In the genomic region with DNA sequence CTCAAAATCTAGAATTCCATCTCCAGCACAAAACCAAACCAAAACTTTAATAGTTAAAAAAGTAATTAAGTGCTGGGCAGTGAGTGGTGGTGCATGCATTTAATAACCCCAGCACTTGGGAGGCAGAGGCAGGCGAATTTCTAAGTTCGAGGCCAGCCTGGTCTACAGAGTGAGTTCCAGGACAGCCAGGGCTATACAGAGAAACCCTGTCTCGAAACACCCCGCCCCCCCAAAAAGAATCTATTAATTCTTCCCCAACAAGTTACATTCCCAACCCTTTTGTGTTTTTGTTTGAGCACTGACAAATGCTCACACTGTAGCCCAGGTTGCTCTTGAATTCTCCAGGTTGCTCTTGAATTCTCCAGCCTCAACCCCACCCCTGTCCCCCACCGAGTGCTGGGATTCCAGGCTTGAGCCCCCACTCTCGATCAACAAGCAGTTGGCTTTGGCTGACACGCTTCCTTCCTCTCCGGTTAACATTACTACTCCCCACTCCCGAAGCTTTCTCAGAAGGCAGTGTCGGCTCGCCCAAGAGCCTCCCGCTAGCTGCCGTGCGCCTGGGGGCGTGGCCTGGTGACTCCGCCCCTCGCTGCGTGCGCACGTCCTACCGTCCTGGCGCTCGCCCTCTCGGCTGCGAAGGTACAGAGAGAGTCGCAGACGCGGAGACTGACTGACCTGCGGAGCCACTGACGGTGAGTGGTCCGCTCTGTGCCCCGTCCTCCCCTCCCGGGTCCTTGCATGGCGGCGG, we compare ENCODE assay signal across 8 mouse cellular contexts. TPM values are rescaled to one million over a fixed set of nuclear protein-coding genes. Genes with fewer than 3 reads are reported as not detected.
DNase-seq lines count a peak whose midpoint lies in the region; ATAC-seq and TF ChIP-seq lines count a peak whose summit lies in the region.

A gene (plus strand): TSS at position 582 of the 748 bp plus-strand sequence.

- no peaks in the 10 kb centered on the region for H3K36me3 ChIP-seq in ES-Bruce4 (ENCODE audit: control insufficient read depth, insufficient read depth, low read length, poor library complexity, severe bottlenecking)
- H3K36me3 ChIP-seq in forebrain, embryonic 14.5 days (ENCODE audit: control insufficient read depth, insufficient read depth, low read length), result no peaks in the 10 kb centered on the region
- no peaks in the 10 kb centered on the region for H3K36me3 ChIP-seq in neural tube, embryonic 15.5 days

- no peaks in the 10 kb centered on the region for H3K27me3 ChIP-seq in ES-Bruce4 (ENCODE audit: control insufficient read depth, insufficient read depth, low read length, poor library complexity, severe bottlenecking)
- no peaks in the 10 kb centered on the region for H3K27me3 ChIP-seq in forebrain, embryonic 14.5 days (replicated peaks; ENCODE audit: control insufficient read depth, insufficient read depth, low read length)
- H3K27me3 ChIP-seq in neural tube, embryonic 15.5 days (replicated peaks), result no peaks in the 10 kb centered on the region

- no peak for TF ChIP-seq EP300 in ES-Bruce4 (IDR thresholded peaks at IDR 0.05; ENCODE audit: insufficient read depth, low read depth, low read length)

- peak within 1 kb of the TSS; percentile 63 for H3K4me3 ChIP-seq in ES-Bruce4 (ENCODE audit: low read depth, low read length)
- H3K4me3 ChIP-seq in forebrain, embryonic 14.5 days (ENCODE audit: low read depth, low read length), result peak within 1 kb of the TSS; percentile 88
- peak within 1 kb of the TSS; percentile 79 for H3K4me3 ChIP-seq in neural tube, embryonic 15.5 days (replicated peaks)

- peak within 1 kb of the TSS; percentile 58 for H3K9ac ChIP-seq in ES-Bruce4 (ENCODE audit: low read depth, poor library complexity, severe bottlenecking)
- H3K9ac ChIP-seq in forebrain, embryonic 14.5 days (ENCODE audit: low read length), result peak within 1 kb of the TSS; percentile 85
- H3K9ac ChIP-seq in neural tube, embryonic 15.5 days (replicated peaks), result peak within 1 kb of the TSS; percentile 75

- peak; percentile 96 for TF ChIP-seq POLR2A in ES-Bruce4 (IDR thresholded peaks at IDR 0.05; ENCODE audit: insufficient read depth, low read length)

- WGBS in forebrain, embryonic 14.5 days, result 6% methylated on average over 35 of the region's 35 CpGs
- WGBS in neural tube, embryonic 15.5 days, result 6% methylated on average over 35 of the region's 35 CpGs

- H3K27ac ChIP-seq in ES-Bruce4 (ENCODE audit: insufficient read depth, low read length), result no peak within 1 kb of the TSS
- peak within 1 kb of the TSS; percentile 63; the same call in 1 of the 2 replicates for H3K27ac ChIP-seq in forebrain, embryonic 14.5 days (ENCODE audit: low read depth, low read length)
- peak within 1 kb of the TSS; percentile 79 for H3K27ac ChIP-seq in neural tube, embryonic 15.5 days (replicated peaks)

- ATAC-seq in cerebellum, adult (ENCODE audit: insufficient number of reproducible peaks, low FRiP score, low TSS enrichment), result peak; percentile 94
- ATAC-seq in forebrain, embryonic 14.5 days, result peak; percentile 97
- peak; percentile 95 for ATAC-seq in neural tube, embryonic 15.5 days (ENCODE audit: low FRiP score)

- peak; percentile 94 for DNase-seq in forebrain, embryonic 14.5 days (ENCODE audit: low spot score)
- DNase-seq in heart, postnatal 14 days, result peak; percentile 97 to 98
- peak; percentile 92 for DNase-seq in layer of hippocampus, adult 11-12 months (ENCODE audit: low spot score)
- DNase-seq in lung, adult 18-20 months, result peak; percentile 95
- DNase-seq in testis, postnatal 14 days (ENCODE audit: low spot score), result peak; percentile 93

- no peak for TF ChIP-seq CTCF in ES-Bruce4 (IDR thresholded peaks at IDR 0.05; ENCODE audit: low read depth, low read length)

- H3K4me1 ChIP-seq in ES-Bruce4 (ENCODE audit: control insufficient read depth, insufficient read depth, low read length), result no peaks in the 10 kb centered on the region
- H3K4me1 ChIP-seq in forebrain, embryonic 14.5 days (ENCODE audit: control insufficient read depth, insufficient read depth, low read length), result peaks cover 4% of the 10 kb centered on the region; the same call in 1 of the 2 replicates
- H3K4me1 ChIP-seq in neural tube, embryonic 15.5 days, result peaks cover 19% of the 10 kb centered on the region

- no peaks in the 10 kb centered on the region for H3K9me3 ChIP-seq in ES-Bruce4 (replicated peaks; ENCODE audit: control insufficient read depth, insufficient read depth, low read length, poor library complexity, severe bottlenecking)
- no peaks in the 10 kb centered on the region for H3K9me3 ChIP-seq in forebrain, embryonic 14.5 days (replicated peaks; ENCODE audit: control insufficient read depth, low read length)
- no peaks in the 10 kb centered on the region for H3K9me3 ChIP-seq in neural tube, embryonic 15.5 days (replicated peaks)

- intact Hi-C loops in heart, postnatal 14 days (cut with DNase I), result no loop called here

- H3K4me2 ChIP-seq in forebrain, embryonic 14.5 days (ENCODE audit: low read length), result peak within 1 kb of the TSS; percentile 92
- peak within 1 kb of the TSS; percentile 77 for H3K4me2 ChIP-seq in neural tube, embryonic 15.5 days

RNA-seq across cellular contexts. Expression of the gene that starts here (rescaled TPM):
- polyA plus RNA-seq in ES-Bruce4 (2011; ENCODE audit: insufficient read depth, insufficient read length, low read depth, missing spikeins), result 38.0 and 44.4 TPM in 2 replicates
- 106 and 111 TPM in 2 replicates for polyA plus RNA-seq in forebrain, embryonic 14.5 days (2014; fragmentation: Nextera tagmentation; extraction: Ambion mirVana)
- 10 to 100 TPM; 70.5 to 71.1 TPM for total RNA-seq in heart, postnatal 14 days (2021)
- polyA plus RNA-seq in neural tube, embryonic 15.5 days (2015; fragmentation: Nextera tagmentation; extraction: Ambion mirVana), result 119 and 120 TPM in 2 replicates
